Mouse (Mus musculus) intestine, embryonic 15.5 days (tissue): Measurements from ENCODE around the gene BC048562. TPM values are rescaled to one million over a fixed set of nuclear protein-coding genes. Genes with fewer than 3 reads are reported as not detected.

Source experiments
- ATAC-seq: fragments of 200-750 bp; cut with Nextera tagmentation; 2 replicates; pipeline ENCODE4 v1.8.0; 2017; ENCODE audit warnings: moderate TSS enrichment, moderate library complexity
- H3K27ac ChIP-seq: fragments of 300-500 bp; sonication (generic); 2 replicates; pipeline ENCODE4 v1.5.1; 2015; ENCODE audit warnings: mild to moderate bottlenecking, inconsistent platforms
- H3K27me3 ChIP-seq: fragments of 300-500 bp; sonication (generic); replicated peaks from 2 replicates; pipeline ENCODE4 v1.6.1; 2015; ENCODE audit warnings: inconsistent platforms
- H3K36me3 ChIP-seq: fragments of 300-500 bp; sonication (generic); 2 replicates; pipeline ENCODE4 v1.6.1; 2015; ENCODE audit warnings: inconsistent platforms
- H3K4me1 ChIP-seq: fragments of 300-500 bp; sonication (generic); replicated peaks from 2 replicates; pipeline ENCODE4 v1.6.1; 2015; ENCODE audit warnings: inconsistent platforms
- H3K4me2 ChIP-seq: fragments of 300-500 bp; sonication (generic); replicated peaks from 2 replicates; pipeline ENCODE4 v1.6.1; 2015; ENCODE audit warnings: mild to moderate bottlenecking, inconsistent platforms
- H3K4me3 ChIP-seq: fragments of 300-500 bp; sonication (generic); replicated peaks from 2 replicates; pipeline ENCODE4 v1.5.1; 2015; ENCODE audit warnings: inconsistent platforms
- H3K9ac ChIP-seq: fragments of 300-500 bp; sonication (generic); 2 replicates; pipeline ENCODE4 v1.6.1; 2015; ENCODE audit warnings: inconsistent platforms
- H3K9me3 ChIP-seq: fragments of 300-500 bp; sonication (generic); 2 replicates; pipeline ENCODE4 v1.6.1; 2016; ENCODE audit warnings: inconsistent platforms
- WGBS: fragments of 180-500 bp; shearing (Covaris S2); methylation state at CpG from one replicate; pipeline ENCODE4 v1.1.7; 2015; 5-methylcytosine and 5-hydroxymethylcytosine counted together
- polyA plus RNA-seq: library from polyadenylated mRNA; unstranded; fragments of >200 nt; fragmentation: Nextera tagmentation; extraction: Ambion mirVana; gene quantifications from 2 replicates; pipeline ENCODE4 v1.2.1, GENCODE M21; 2015

The BC048562 gene
- polyA plus RNA-seq = not detected in 2 replicates

DNA sequence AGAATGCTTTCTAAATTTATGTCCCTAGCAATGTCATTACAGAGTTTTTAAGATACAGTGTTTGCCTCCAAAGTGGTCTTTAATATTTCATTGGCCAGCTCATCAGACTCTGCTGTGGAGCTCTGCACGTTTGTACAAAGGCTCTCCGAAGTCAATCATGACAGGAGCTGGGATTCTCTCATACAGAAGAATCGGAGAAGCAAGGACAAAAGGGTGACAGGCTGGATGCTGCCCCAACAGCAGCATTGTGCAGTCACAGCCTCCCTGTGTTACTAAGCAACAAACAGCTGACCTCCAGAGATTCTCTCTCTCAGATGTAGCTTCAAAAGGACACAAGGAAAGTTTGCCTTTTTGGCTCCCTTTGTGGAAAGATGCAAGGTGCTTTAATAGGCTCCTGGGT lies at the start of gene BC048562:
BC048562 (plus strand) TSS at position 301 of the 400 bp plus-strand sequence.
- Histone ChIP-seq H3K9me3 (no peaks in the 10 kb centered on the region), H3K4me2 (no peak within 1 kb of the TSS), H3K9ac (no peak within 1 kb of the TSS), H3K4me3 (no peak within 1 kb of the TSS), H3K27ac (no peak within 1 kb of the TSS), H3K4me1 (0 out of 2 replicates have a peak, but pooled peaks cover 4% of the 10 kb centered on the region), H3K27me3 (no peaks in the 10 kb centered on the region), H3K36me3 (no peaks in the 10 kb centered on the region)
- no peak for ATAC-seq
- WGBS = 79% methylated on average over 3 of the region's 3 CpGs

DNA sequence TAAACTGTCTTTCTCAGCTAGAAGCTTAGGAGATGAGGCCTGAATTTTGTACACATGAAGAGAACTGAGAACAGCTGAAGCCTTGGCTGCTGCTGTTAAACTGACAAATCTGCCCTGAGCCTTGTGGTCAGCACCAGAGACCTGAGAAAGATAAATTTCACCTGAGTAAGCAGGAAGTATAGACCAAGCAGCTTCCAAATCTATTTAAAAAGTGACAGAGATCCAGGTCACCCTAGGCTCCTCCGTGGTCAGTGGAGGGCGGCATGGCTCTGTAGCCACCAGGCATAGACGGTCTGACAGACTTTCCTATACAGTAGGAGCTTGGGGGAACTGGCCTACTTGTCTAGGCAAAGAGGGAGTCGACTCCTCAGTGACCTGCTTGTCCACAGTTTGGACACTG lies 49.5 kb upstream of the BC048562 start:
- ATAC-seq = no peak
- Histone ChIP-seq H3K4me2 (no peak overlapping the region), H3K4me1 (no peaks in the 10 kb centered on the region), H3K9me3 (no peaks in the 10 kb centered on the region), H3K9ac (no peak overlapping the region), H3K27me3 (no peaks in the 10 kb centered on the region), H3K4me3 (no peak overlapping the region), H3K27ac (no peak overlapping the region), H3K36me3 (peaks cover 40% of the 10 kb centered on the region)
- WGBS = 85% methylated on average over 4 of the region's 4 CpGs

DNA sequence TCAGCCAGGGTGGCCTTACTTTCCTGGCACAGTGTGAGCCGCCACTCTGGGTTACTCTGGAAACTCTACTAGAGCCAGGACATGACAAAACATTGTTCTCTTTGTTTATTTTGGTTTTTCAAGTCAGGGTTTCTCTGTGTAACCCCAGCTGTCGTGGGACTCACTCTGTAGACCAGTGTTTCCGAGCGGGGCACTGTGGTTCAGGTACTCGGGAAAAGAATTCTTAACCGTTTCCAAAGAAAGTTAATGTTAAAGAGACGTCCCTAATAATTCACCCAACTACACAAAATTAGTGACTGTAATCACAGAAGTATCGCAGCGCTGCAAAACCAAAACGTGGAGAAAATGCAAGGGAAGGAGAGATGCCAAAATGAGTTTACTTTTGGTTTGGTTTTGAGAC lies 47.7 kb upstream of the BC048562 start:
- H3K4me1 ChIP-seq = no peaks in the 10 kb centered on the region
- H3K4me3 ChIP-seq = no peak overlapping the region
- H3K36me3 ChIP-seq = peaks cover 50% of the 10 kb centered on the region
- no peak overlapping the region for H3K9ac ChIP-seq
- no peak for ATAC-seq
- whole genome bisulfite sequencing = 85% methylated on average over 10 of the region's 10 CpGs
- H3K9me3 ChIP-seq = no peaks in the 10 kb centered on the region
- H3K27me3 ChIP-seq = no peaks in the 10 kb centered on the region
- no peak overlapping the region for H3K27ac ChIP-seq
- H3K4me2 ChIP-seq = no peak overlapping the region

DNA sequence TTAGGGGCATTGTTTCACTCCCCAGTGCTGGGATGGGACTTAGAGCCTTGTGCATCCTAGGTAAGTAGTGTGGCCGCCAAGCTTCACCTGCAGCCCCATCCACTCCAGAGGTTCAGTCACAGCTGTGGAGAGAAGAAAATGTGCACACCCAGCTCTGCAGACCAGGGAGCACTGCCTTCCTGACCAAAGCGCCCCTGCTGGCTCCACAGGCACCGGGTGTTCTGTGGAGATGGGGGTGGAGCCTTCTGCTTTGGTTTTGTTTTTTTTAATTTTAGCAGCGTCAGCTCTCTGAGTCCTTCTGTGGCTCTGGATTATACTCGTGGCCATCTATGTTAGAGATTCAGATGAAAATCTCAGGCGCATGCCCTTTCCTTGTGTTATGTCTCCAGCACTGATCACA lies 47.1 kb upstream of the BC048562 start:
- Histone ChIP-seq H3K4me3 (no peak overlapping the region), H3K9me3 (no peaks in the 10 kb centered on the region), H3K27me3 (no peaks in the 10 kb centered on the region), H3K27ac (no peak overlapping the region), H3K9ac (no peak overlapping the region), H3K4me1 (no peaks in the 10 kb centered on the region), H3K36me3 (peaks cover 47% of the 10 kb centered on the region), H3K4me2 (no peak overlapping the region)
- ATAC-seq = no peak
- WGBS = 79% methylated on average over 6 of the region's 6 CpGs

DNA sequence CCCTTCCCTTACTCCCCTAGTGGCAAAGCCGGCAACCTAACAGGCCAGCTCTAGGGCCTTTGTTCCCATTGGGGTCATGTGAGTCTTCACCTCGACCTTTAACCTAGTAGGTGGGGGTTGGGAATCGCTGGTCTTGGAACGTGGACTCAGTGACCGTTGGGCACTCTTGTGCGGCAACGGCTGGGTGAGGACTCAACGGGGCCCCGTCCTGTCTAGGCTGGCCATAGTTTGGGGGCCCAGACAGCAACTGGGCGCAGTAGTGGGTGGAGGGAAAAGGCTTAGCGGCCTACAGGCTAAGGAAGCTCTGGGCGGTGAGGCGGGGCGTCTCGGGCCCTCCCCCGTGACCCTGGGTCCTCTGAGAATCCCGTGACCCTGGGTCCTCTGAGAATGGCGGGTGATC lies 43.6 kb upstream of the BC048562 start, which contains the start of gene 1700102P08Rik:
1700102P08Rik (plus strand) TSS at position 130 of the 400 bp plus-strand sequence.
- H3K9ac ChIP-seq = no peak within 1 kb of the TSS
- H3K9me3 ChIP-seq = no peaks in the 10 kb centered on the region
- no peak within 1 kb of the TSS for H3K4me2 ChIP-seq
- no peak within 1 kb of the TSS for H3K4me3 ChIP-seq
- no peak within 1 kb of the TSS for H3K27ac ChIP-seq
- ATAC-seq = no peak
- H3K36me3 ChIP-seq = peaks cover 30% of the 10 kb centered on the region
- 76% methylated on average over 18 of the region's 18 CpGs for WGBS
- H3K27me3 ChIP-seq = no peaks in the 10 kb centered on the region
- no peaks in the 10 kb centered on the region for H3K4me1 ChIP-seq

DNA sequence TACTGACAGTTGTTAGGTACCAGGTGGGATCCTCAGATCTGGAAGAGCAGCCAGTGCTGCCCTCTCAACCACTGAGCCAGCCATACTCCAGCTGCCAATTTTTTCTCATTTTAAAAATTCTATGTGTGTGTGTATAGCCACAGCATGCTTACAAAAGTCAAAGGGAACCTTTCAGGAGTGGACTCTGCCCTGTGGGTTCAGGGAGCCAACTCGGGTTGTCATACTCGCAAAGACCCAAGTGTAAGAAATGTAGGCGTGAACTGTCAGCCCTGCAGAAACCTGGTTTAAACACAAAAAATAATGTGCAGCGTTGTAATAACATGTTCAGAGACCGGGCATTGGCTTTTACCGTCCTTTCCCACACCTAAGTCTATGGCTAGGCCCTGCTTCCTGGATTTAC lies 42.1 kb upstream of the BC048562 start:
- ATAC-seq = no peak
- no peak overlapping the region for H3K9ac ChIP-seq
- 90% methylated on average over 6 of the region's 6 CpGs for WGBS

DNA sequence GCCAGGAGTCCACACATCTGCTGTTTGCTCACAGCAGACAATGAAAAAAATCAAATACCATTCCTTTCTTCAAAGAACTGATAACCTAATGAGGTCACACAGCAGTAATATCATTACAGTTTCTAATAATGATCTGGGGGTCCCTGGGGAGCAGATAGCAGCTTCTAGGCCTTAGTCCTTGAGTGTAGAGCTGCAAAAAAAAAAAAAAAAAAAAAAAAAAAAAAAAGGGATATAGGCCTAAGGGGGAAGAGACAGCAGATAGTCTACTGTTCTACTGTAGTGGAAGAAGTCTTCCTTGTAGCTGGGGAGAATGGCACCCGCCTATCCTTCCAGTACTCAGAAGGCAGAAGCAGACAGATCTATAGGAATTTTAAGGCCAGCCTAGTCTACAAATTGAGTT lies 40.9 kb upstream of the BC048562 start:
- Histone ChIP-seq H3K9me3 (no peaks in the 10 kb centered on the region), H3K4me2 (no peak overlapping the region), H3K9ac (no peak overlapping the region), H3K27me3 (no peaks in the 10 kb centered on the region), H3K27ac (no peak overlapping the region), H3K4me1 (no peaks in the 10 kb centered on the region), H3K36me3 (peaks cover 19% of the 10 kb centered on the region), H3K4me3 (no peak overlapping the region)
- 97% methylated on average over 1 of the region's 1 CpGs for WGBS
- no peak for ATAC-seq

More for the DNA sequence above, 42.1 kb upstream of the BC048562 start:
- no peaks in the 10 kb centered on the region for H3K4me1 ChIP-seq
- H3K4me3 ChIP-seq = no peak overlapping the region
- H3K36me3 ChIP-seq = peaks cover 24% of the 10 kb centered on the region
- H3K9me3 ChIP-seq = no peaks in the 10 kb centered on the region
- H3K4me2 ChIP-seq = no peak overlapping the region
- H3K27me3 ChIP-seq = no peaks in the 10 kb centered on the region
- no peak overlapping the region for H3K27ac ChIP-seq

DNA sequence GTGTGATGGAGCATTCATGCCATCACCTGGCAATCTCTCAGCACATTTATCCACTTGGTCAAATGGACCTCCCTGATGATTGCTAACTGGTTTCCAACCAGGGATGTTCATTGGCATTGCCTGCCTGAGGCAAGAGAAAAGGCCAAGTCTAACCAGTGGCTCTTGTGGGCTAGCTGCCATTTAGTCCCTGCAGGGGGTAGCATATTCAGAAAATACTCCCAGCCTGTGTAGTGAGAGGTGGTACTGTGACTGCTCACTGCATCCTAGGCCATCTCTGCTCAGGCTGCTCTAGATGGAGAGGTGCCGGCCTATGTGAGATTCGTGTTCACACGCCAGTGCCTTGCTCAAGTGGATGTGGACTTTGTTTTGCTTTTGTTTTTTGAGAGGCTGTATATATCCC lies 38.0 kb upstream of the BC048562 start:
- ATAC-seq = no peak
- Histone ChIP-seq H3K27ac (no peak overlapping the region), H3K9me3 (no peaks in the 10 kb centered on the region), H3K9ac (no peak overlapping the region), H3K4me3 (no peak overlapping the region), H3K36me3 (peaks cover 1% of the 10 kb centered on the region; the same call in 1 of the 2 replicates), H3K4me2 (no peak overlapping the region), H3K27me3 (no peaks in the 10 kb centered on the region), H3K4me1 (no peaks in the 10 kb centered on the region)
- WGBS = 86% methylated on average over 3 of the region's 3 CpGs

DNA sequence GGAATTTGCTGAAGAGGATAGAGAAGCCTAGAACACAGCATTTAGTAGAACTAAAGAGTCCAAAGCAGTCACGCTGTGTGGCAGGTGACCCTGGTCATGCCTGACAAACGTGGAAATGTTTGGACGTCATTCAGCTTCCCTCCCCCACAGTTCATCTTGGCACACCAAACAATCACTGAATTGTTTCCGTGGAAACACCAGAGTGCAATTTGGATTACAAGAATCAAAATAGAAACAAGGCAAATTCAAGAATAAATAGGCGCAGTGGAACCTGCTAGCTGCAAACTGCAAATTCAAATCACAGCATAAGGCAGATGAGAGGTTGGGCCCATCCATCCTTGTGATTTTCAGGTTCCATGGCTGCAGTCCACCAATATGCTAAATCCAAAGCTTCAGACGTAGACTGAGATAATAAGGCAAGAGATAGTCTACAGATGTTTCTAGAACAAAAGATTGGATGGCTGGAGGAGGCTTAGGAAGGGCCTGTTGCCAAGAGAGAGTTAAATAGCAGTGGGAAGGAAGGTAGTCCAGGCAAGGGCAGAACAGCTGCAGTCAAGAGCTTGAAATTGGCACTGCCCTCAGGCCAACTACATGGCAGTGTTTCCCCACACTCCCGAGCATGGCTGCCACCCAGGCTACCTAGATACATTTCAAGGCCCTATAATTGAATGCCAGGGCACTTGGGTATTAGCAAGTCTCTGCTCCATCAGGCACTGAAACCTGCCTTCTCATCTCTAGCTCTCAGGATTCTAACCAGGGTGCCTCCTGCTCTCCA lies 34.9 kb upstream of the BC048562 start:
- no peak overlapping the region for H3K4me2 ChIP-seq
- H3K27ac ChIP-seq = peak overlapping the region; percentile 58; the same call in 1 of the 2 replicates
- ATAC-seq = no peak
- no peaks in the 10 kb centered on the region for H3K27me3 ChIP-seq
- WGBS = 77% methylated on average over 7 of the region's 7 CpGs
- H3K9ac ChIP-seq = no peak overlapping the region
- no peaks in the 10 kb centered on the region for H3K9me3 ChIP-seq
- H3K4me1 ChIP-seq = no peaks in the 10 kb centered on the region
- no peak overlapping the region for H3K4me3 ChIP-seq
- H3K36me3 ChIP-seq = no peaks in the 10 kb centered on the region

DNA sequence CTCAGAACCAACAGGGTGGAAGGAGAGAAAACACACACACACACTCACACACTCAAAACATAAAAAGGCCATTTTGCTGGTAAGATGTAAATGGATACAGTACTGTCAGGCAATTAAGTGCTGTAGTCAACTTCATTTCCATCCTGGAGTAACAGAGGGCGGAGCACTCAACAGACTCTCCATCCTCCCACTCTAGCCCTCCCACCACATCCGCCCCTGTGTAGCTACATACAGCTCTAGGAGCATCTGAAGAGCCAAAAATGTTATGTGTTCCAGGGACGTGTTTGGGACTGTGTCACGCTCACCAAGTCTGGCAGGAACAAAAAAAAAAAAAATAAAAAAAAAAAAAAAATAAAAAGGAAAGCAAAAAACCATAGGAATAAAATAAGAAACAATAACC lies 33.2 kb upstream of the BC048562 start:
- Histone ChIP-seq H3K36me3 (no peaks in the 10 kb centered on the region), H3K9me3 (no peaks in the 10 kb centered on the region), H3K4me3 (no peak overlapping the region), H3K27me3 (no peaks in the 10 kb centered on the region), H3K27ac (peak overlapping the region; percentile 28; the same call in 1 of the 2 replicates), H3K4me1 (no peaks in the 10 kb centered on the region), H3K9ac (no peak overlapping the region), H3K4me2 (no peak overlapping the region)
- 68% methylated on average over 4 of the region's 4 CpGs for WGBS
- no peak for ATAC-seq

DNA sequence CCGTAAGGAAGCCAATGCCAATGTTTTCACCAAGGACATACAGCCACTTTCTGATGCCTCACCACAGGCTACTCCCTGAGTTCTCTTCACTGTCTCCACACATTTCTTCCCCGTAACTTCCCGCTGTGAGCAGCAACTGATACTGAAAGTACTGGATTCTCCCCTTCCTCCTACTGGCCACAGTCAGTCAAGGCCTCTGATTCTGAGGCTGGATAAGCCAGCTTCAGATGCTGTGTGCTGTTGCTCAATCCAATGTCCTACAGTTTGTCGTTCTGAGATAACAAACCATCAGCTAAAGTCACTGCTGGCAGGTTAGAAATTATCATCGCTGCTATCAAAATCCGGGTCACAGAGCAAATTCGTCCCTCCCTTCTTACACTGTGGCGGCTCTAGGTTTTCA lies 31.8 kb upstream of the BC048562 start:
- Histone ChIP-seq H3K4me3 (no peak overlapping the region), H3K27ac (no peak overlapping the region), H3K4me1 (no peaks in the 10 kb centered on the region), H3K9me3 (no peaks in the 10 kb centered on the region), H3K4me2 (no peak overlapping the region), H3K27me3 (no peaks in the 10 kb centered on the region), H3K9ac (no peak overlapping the region), H3K36me3 (no peaks in the 10 kb centered on the region)
- no peak for ATAC-seq
- 70% methylated on average over 8 of the region's 8 CpGs for WGBS

DNA sequence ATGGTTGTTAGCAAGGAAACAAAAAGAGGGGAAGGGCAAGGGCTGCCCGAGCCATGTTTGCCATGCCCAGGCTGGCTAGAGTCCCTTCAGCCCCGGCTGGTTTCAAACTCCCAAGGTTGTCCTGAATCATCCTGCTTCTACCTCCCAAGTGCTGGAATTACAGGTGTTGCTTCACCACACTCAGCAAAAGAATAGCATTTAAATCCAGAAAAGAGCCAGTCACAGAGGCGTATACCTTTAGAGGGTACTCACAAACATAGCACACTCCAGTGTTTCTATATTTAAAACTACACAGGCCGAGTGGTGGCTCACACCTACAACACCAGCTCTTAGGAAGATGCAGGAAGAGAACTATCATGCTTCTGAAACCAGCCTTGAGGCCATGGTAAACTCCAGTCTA lies 26.7 kb upstream of the BC048562 start:
- Histone ChIP-seq H3K27me3 (no peaks in the 10 kb centered on the region), H3K4me3 (no peak overlapping the region), H3K36me3 (no peaks in the 10 kb centered on the region), H3K4me1 (no peaks in the 10 kb centered on the region), H3K27ac (no peak overlapping the region), H3K9me3 (no peaks in the 10 kb centered on the region), H3K4me2 (no peak overlapping the region), H3K9ac (no peak overlapping the region)
- no peak for ATAC-seq
- WGBS = 87% methylated on average over 4 of the region's 4 CpGs

DNA sequence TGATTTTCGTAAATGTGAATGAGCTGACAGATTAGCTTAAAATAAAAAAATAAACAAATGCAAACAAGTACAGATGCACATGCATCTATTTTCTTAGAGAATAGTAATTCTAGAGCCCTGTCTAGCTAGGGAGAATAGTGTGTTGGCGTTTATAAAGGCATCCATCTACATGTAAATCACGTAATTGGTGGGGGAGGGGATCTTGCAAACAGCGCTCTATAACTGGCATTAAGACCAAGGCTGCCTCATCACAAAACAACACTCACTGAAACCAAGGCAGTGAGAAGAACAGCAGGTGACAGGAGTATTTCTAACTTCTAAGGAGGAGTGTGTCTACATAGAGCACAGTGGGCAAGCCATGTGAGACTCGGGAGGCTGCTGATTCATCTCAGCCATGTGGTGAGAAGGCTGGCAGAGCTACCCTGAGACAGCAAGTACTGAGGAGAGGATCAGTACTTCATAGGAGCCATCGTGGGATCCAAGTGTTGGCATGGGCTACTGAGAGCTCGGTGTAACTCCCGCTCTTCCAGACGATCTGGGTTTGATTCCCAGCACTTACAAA lies 24.8 kb upstream of the BC048562 start:
- no peak overlapping the region for H3K27ac ChIP-seq
- no peaks in the 10 kb centered on the region for H3K4me1 ChIP-seq
- no peak for ATAC-seq
- H3K36me3 ChIP-seq = no peaks in the 10 kb centered on the region
- 81% methylated on average over 9 of the region's 9 CpGs for WGBS
- no peak overlapping the region for H3K4me3 ChIP-seq
- no peak overlapping the region for H3K9ac ChIP-seq
- no peaks in the 10 kb centered on the region for H3K9me3 ChIP-seq
- H3K27me3 ChIP-seq = no peaks in the 10 kb centered on the region
- no peak overlapping the region for H3K4me2 ChIP-seq
